Mouse (Mus musculus): Measurements from ENCODE around the gene Mrpl22. TPM values are rescaled to one million over a fixed set of nuclear protein-coding genes. Genes with fewer than 3 reads are reported as not detected.
A peak's percentile ranks its signal among the peaks of the same experiment; 100 is the strongest.
"Not testable (repeated sequence)": the region's sequence is repeated elsewhere in the genome, so short reads cannot be mapped to it uniquely, and the experiment has no call there.

Gene Mrpl22
- polyA plus RNA-seq, 1 experiment from 2014 or later = 117 TPM

GRCm38 (mm10) chr11:58167822-58168166, 3.7 kb upstream of the Mrpl22 start:
- Histone ChIP-seq H3K4me2 (replicated peaks; ENCODE audit: low read depth, low read length) (peak overlapping the region; percentile 76), H3K27me3 (ENCODE audit: control insufficient read depth, insufficient read depth, low read length) (no peaks in the 10 kb centered on the region), H3K4me3 (ENCODE audit: low read depth, low read length) (peak overlapping the region; percentile 72), H3K36me3 (ENCODE audit: control insufficient read depth, insufficient read depth, low read length) (peaks cover 3% of the 10 kb centered on the region; the same call in 1 of the 2 replicates), H3K9ac (ENCODE audit: low read depth, low read length) (peak overlapping the region; percentile 71), H3K4me1 (replicated peaks; ENCODE audit: control insufficient read depth, insufficient read depth, low read length) (no peaks in the 10 kb centered on the region; the same call in 1 of the 2 replicates), H3K9me3 (ENCODE audit: control insufficient read depth, low read length) (no peaks in the 10 kb centered on the region), H3K27ac (ENCODE audit: low read depth, low read length) (no peak overlapping the region)
- WGBS = under 1% methylated on average over 8 of the region's 8 CpGs
- DNase-seq (ENCODE audit: low spot score) (no peak), ATAC-seq (ENCODE audit: low FRiP score) (no peak)

GRCm38 (mm10) chr11:58168167-58168915, 3.1 kb upstream of the Mrpl22 start, which contains the start of gene Gemin5:
Gene Gemin5 (minus strand): TSS chr11:58168539.
- ATAC-seq (ENCODE audit: low FRiP score) = peak; percentile 82
- 1% methylated on average over 67 of the region's 71 CpGs for WGBS

GRCm38 (mm10) chr11:58169666-58170065, 1.8 kb upstream of the Mrpl22 start:
- Histone ChIP-seq H3K4me3 (ENCODE audit: low read depth, low read length) (no peak overlapping the region), H3K27ac (ENCODE audit: low read depth, low read length) (no peak overlapping the region), H3K9me3 (ENCODE audit: control insufficient read depth, low read length) (no peaks in the 10 kb centered on the region), H3K4me1 (replicated peaks; ENCODE audit: control insufficient read depth, insufficient read depth, low read length) (no peaks in the 10 kb centered on the region; the same call in 1 of the 2 replicates), H3K36me3 (ENCODE audit: control insufficient read depth, insufficient read depth, low read length) (peaks cover 3% of the 10 kb centered on the region; the same call in 1 of the 2 replicates), H3K9ac (ENCODE audit: low read depth, low read length) (no peak overlapping the region), H3K4me2 (replicated peaks; ENCODE audit: low read depth, low read length) (no peak overlapping the region), H3K27me3 (ENCODE audit: control insufficient read depth, insufficient read depth, low read length) (no peaks in the 10 kb centered on the region)
- DNase-seq (ENCODE audit: low spot score) (no peak), ATAC-seq (ENCODE audit: low FRiP score) (no peak)
- WGBS = 85% methylated on average over 4 of the region's 4 CpGs

More at GRCm38 (mm10) chr11:58168167-58168915, 3.1 kb upstream of the Mrpl22 start, which contains the start of gene Gemin5:
- Histone ChIP-seq H3K9me3 (ENCODE audit: control insufficient read depth, low read length) (no peaks in the 10 kb centered on the region), H3K27me3 (ENCODE audit: control insufficient read depth, insufficient read depth, low read length) (no peaks in the 10 kb centered on the region), H3K27ac (ENCODE audit: low read depth, low read length) (no peak within 1 kb of the TSS), H3K4me3 (ENCODE audit: low read depth, low read length) (peak within 1 kb of the TSS; percentile 72), H3K36me3 (ENCODE audit: control insufficient read depth, insufficient read depth, low read length) (peaks cover 3% of the 10 kb centered on the region; the same call in 1 of the 2 replicates), H3K9ac (ENCODE audit: low read depth, low read length) (peak within 1 kb of the TSS; percentile 71), H3K4me2 (replicated peaks; ENCODE audit: low read depth, low read length) (peak within 1 kb of the TSS; percentile 76), H3K4me1 (replicated peaks; ENCODE audit: control insufficient read depth, insufficient read depth, low read length) (no peaks in the 10 kb centered on the region; the same call in 1 of the 2 replicates)
- DNase-seq (ENCODE audit: low spot score) = peak; percentile 93

- Histone ChIP-seq H3K4me3 (ENCODE audit: low read depth, low read length) (no peak overlapping the region), H3K4me1 (replicated peaks; ENCODE audit: control insufficient read depth, insufficient read depth, low read length) (no peaks in the 10 kb centered on the region), H3K4me2 (replicated peaks; ENCODE audit: low read depth, low read length) (no peak overlapping the region), H3K27me3 (ENCODE audit: control insufficient read depth, insufficient read depth, low read length) (no peaks in the 10 kb centered on the region), H3K36me3 (ENCODE audit: control insufficient read depth, insufficient read depth, low read length) (peaks cover 5% of the 10 kb centered on the region), H3K27ac (ENCODE audit: low read depth, low read length) (no peak overlapping the region), H3K9ac (ENCODE audit: low read depth, low read length) (no peak overlapping the region), H3K9me3 (ENCODE audit: control insufficient read depth, low read length) (no peaks in the 10 kb centered on the region)
- WGBS = 34% methylated on average over 3 of the region's 3 CpGs
- ATAC-seq (ENCODE audit: low FRiP score) (no peak), DNase-seq (ENCODE audit: low spot score) (peak; percentile 87)
Measured at GRCm38 (mm10) chr11:58179563-58179962, 8.1 kb downstream of the Mrpl22 start.

GRCm38 (mm10) chr11:58179986-58180385, 8.5 kb downstream of the Mrpl22 start:
- 90% methylated on average over 6 of the region's 6 CpGs for WGBS
- not testable (repeated sequence) for H3K9me3 ChIP-seq (ENCODE audit: control insufficient read depth, low read length); H3K4me3 ChIP-seq (ENCODE audit: low read depth, low read length); DNase-seq (ENCODE audit: low spot score); H3K36me3 ChIP-seq (ENCODE audit: control insufficient read depth, insufficient read depth, low read length); ATAC-seq (ENCODE audit: low FRiP score); H3K4me1 ChIP-seq (replicated peaks; ENCODE audit: control insufficient read depth, insufficient read depth, low read length); H3K27me3 ChIP-seq (ENCODE audit: control insufficient read depth, insufficient read depth, low read length); H3K4me2 ChIP-seq (replicated peaks; ENCODE audit: low read depth, low read length); H3K27ac ChIP-seq (ENCODE audit: low read depth, low read length); H3K9ac ChIP-seq (ENCODE audit: low read depth, low read length)

GRCm38 (mm10) chr11:58180756-58181155, 9.3 kb downstream of the Mrpl22 start:
- H3K27me3 ChIP-seq (ENCODE audit: control insufficient read depth, insufficient read depth, low read length) = no peaks in the 10 kb centered on the region
- H3K36me3 ChIP-seq (ENCODE audit: control insufficient read depth, insufficient read depth, low read length) = no peaks in the 10 kb centered on the region; the same call in 1 of the 2 replicates
- no peak overlapping the region for H3K9ac ChIP-seq (ENCODE audit: low read depth, low read length)
- 93% methylated on average over 7 of the region's 7 CpGs for WGBS
- DNase-seq (ENCODE audit: low spot score) = no peak
- no peaks in the 10 kb centered on the region for H3K4me1 ChIP-seq (replicated peaks; ENCODE audit: control insufficient read depth, insufficient read depth, low read length)
- H3K4me2 ChIP-seq (replicated peaks; ENCODE audit: low read depth, low read length) = no peak overlapping the region
- ATAC-seq (ENCODE audit: low FRiP score) = no peak
- no peak overlapping the region for H3K4me3 ChIP-seq (ENCODE audit: low read depth, low read length)
- H3K9me3 ChIP-seq (ENCODE audit: control insufficient read depth, low read length) = no peaks in the 10 kb centered on the region
- no peak overlapping the region for H3K27ac ChIP-seq (ENCODE audit: low read depth, low read length)

GRCm38 (mm10) chr11:58183579-58183978, 12.1 kb downstream of the Mrpl22 start:
- Histone ChIP-seq H3K9ac (ENCODE audit: low read depth, low read length) (no peak overlapping the region), H3K4me2 (replicated peaks; ENCODE audit: low read depth, low read length) (no peak overlapping the region), H3K4me1 (replicated peaks; ENCODE audit: control insufficient read depth, insufficient read depth, low read length) (no peaks in the 10 kb centered on the region), H3K27me3 (ENCODE audit: control insufficient read depth, insufficient read depth, low read length) (no peaks in the 10 kb centered on the region), H3K36me3 (ENCODE audit: control insufficient read depth, insufficient read depth, low read length) (no peaks in the 10 kb centered on the region), H3K27ac (ENCODE audit: low read depth, low read length) (no peak overlapping the region), H3K9me3 (ENCODE audit: control insufficient read depth, low read length) (no peaks in the 10 kb centered on the region), H3K4me3 (ENCODE audit: low read depth, low read length) (no peak overlapping the region)
- DNase-seq (ENCODE audit: low spot score) = no peak
- no peak for ATAC-seq (ENCODE audit: low FRiP score)
- WGBS = 85% methylated on average over 3 of the region's 3 CpGs

- 92% methylated on average over 6 of the region's 6 CpGs for WGBS
- Histone ChIP-seq H3K4me2 (replicated peaks; ENCODE audit: low read depth, low read length) (no peak overlapping the region), H3K27ac (ENCODE audit: low read depth, low read length) (no peak overlapping the region), H3K4me1 (replicated peaks; ENCODE audit: control insufficient read depth, insufficient read depth, low read length) (no peaks in the 10 kb centered on the region), H3K9me3 (ENCODE audit: control insufficient read depth, low read length) (no peaks in the 10 kb centered on the region), H3K4me3 (ENCODE audit: low read depth, low read length) (no peak overlapping the region), H3K27me3 (ENCODE audit: control insufficient read depth, insufficient read depth, low read length) (no peaks in the 10 kb centered on the region), H3K9ac (ENCODE audit: low read depth, low read length) (no peak overlapping the region), H3K36me3 (ENCODE audit: control insufficient read depth, insufficient read depth, low read length) (no peaks in the 10 kb centered on the region)
- ATAC-seq (ENCODE audit: low FRiP score) (no peak), DNase-seq (ENCODE audit: low spot score) (no peak)
Measured at GRCm38 (mm10) chr11:58189675-58190074, 18.2 kb downstream of the Mrpl22 start.

GRCm38 (mm10) chr11:58193326-58193725, 21.9 kb downstream of the Mrpl22 start:
- Histone ChIP-seq H3K27me3 (ENCODE audit: control insufficient read depth, insufficient read depth, low read length) (no peaks in the 10 kb centered on the region), H3K4me1 (replicated peaks; ENCODE audit: control insufficient read depth, insufficient read depth, low read length) (no peaks in the 10 kb centered on the region), H3K4me3 (ENCODE audit: low read depth, low read length) (no peak overlapping the region), H3K27ac (ENCODE audit: low read depth, low read length) (no peak overlapping the region), H3K9me3 (ENCODE audit: control insufficient read depth, low read length) (no peaks in the 10 kb centered on the region), H3K4me2 (replicated peaks; ENCODE audit: low read depth, low read length) (no peak overlapping the region), H3K9ac (ENCODE audit: low read depth, low read length) (no peak overlapping the region), H3K36me3 (ENCODE audit: control insufficient read depth, insufficient read depth, low read length) (no peaks in the 10 kb centered on the region)
- DNase-seq (ENCODE audit: low spot score) (no peak), ATAC-seq (ENCODE audit: low FRiP score) (no peak)
- 87% methylated on average over 3 of the region's 3 CpGs for WGBS
